Mouse (Mus musculus): ENCODE data around the gene Ccdc57.

DNA sequence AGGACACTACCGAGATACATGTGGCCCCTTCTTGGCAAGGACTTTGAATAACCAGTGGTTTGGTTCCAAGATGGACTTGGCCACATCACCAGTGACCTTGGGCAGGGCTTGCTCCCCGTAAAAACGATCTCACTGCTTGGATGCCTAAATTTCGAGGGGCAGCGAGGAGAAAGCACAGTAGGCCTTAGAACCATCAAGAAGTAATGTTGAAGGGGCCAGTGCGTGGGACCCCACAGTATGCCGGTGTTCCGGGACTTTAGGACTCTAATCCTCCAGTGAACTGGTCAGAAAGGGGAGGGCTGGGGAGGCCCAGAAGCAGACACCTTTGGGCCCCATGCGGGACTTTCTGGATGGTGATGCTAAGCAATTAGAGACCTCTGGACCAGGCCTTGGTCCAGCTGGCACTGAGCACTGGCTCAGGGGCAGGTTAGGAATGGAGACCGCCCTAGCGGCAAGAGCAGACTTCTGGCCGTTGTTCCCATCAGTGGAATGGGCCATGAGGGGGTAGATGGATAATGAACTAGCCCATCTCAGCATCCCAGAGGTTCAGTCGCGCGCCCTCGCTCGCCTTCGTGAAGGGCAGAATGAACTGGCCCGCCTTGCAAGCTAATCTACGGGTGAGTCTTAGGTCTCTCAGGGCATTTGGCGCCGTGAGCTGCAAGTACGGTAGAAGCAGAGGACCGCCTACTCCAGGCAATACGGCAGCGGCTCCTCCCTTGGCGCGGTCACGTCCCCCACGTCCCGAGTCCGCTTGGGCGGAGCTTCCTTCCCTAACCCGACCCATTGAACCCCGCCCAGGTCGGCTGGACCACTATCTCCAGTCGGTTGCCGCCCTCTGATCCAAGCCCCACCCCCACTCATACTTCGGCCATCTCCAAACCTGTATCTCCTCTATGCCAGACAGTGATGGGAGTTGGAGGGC, 17.9 kb upstream of the Ccdc57 start:
- TF ChIP-seq CTCF (IDR thresholded peaks at IDR 0.05; ENCODE audit: low read depth): peak; percentile 53
- peak; percentile 79 for TF ChIP-seq EP300 (IDR thresholded peaks at IDR 0.05; ENCODE audit: low read depth)
